Mouse (Mus musculus): ENCODE data around the gene Grm7. TPM values are rescaled to one million over a fixed set of nuclear protein-coding genes. Genes with fewer than 3 reads are reported as not detected.

The Grm7 gene
- 1 to 10 TPM; 1.0 to 1.7 TPM for total RNA-seq (2021)
- long read RNA-seq, experiment 1: 0 reads
- long read RNA-seq, experiment 2: 0 reads

GRCm38 (mm10) chr6:110645411-110646361 lies at the start of gene Grm7:
Gene Grm7, plus strand, starts transcription at chr6:110645581.
- DNase-seq (ENCODE audit: low spot score in 2 of 2): peak; percentile 9 to 19

- no peak for DNase-seq (ENCODE audit: low spot score in 2 of 2)
These were observed 355 bp upstream of the Grm7 start for GRCm38 (mm10) chr6:110645041-110645410.

GRCm38 (mm10) chr6:110646901-110647300 lies 1.5 kb downstream of the Grm7 start:
- no peak for DNase-seq (ENCODE audit: low spot score in 2 of 2)

- no peak for DNase-seq (ENCODE audit: low spot score in 2 of 2)
These were observed 3.8 kb downstream of the Grm7 start for GRCm38 (mm10) chr6:110649227-110649626.

GRCm38 (mm10) chr6:110653361-110654001 lies 8.1 kb downstream of the Grm7 start:
- no peak for DNase-seq (ENCODE audit: low spot score in 2 of 2)

GRCm38 (mm10) chr6:110664436-110664835 lies 19.1 kb downstream of the Grm7 start:
- no peak for DNase-seq (ENCODE audit: low spot score in 2 of 2)

- no peak for DNase-seq (ENCODE audit: low spot score in 2 of 2)
These were observed 23.1 kb downstream of the Grm7 start for GRCm38 (mm10) chr6:110668447-110668846.

GRCm38 (mm10) chr6:110690954-110691353 lies 45.6 kb downstream of the Grm7 start:
- no peak for DNase-seq (ENCODE audit: low spot score in 2 of 2)

- no peak for DNase-seq (ENCODE audit: low spot score in 2 of 2)
These were observed 64.4 kb downstream of the Grm7 start for GRCm38 (mm10) chr6:110709763-110710162.

- DNase-seq (ENCODE audit: low spot score in 2 of 2): no peak
These were observed 69.6 kb downstream of the Grm7 start for GRCm38 (mm10) chr6:110714943-110715342.

GRCm38 (mm10) chr6:110723371-110723770 lies 78.0 kb downstream of the Grm7 start:
- no peak for DNase-seq (ENCODE audit: low spot score in 2 of 2)

- DNase-seq (ENCODE audit: low spot score in 2 of 2): no peak
These were observed 88.5 kb downstream of the Grm7 start for GRCm38 (mm10) chr6:110733914-110734313.

GRCm38 (mm10) chr6:110743981-110744670 lies 98.7 kb downstream of the Grm7 start:
- peak in 1 of 2 experiments; percentile 17 for DNase-seq (ENCODE audit: low spot score in 2 of 2)

GRCm38 (mm10) chr6:110755921-110756320 lies 110.5 kb downstream of the Grm7 start:
- DNase-seq (ENCODE audit: low spot score in 2 of 2): no peak

GRCm38 (mm10) chr6:110769588-110769987 lies 124.2 kb downstream of the Grm7 start:
- DNase-seq (ENCODE audit: low spot score in 2 of 2): no peak

GRCm38 (mm10) chr6:110772652-110773051 lies 127.3 kb downstream of the Grm7 start:
- DNase-seq (ENCODE audit: low spot score in 2 of 2): no peak

GRCm38 (mm10) chr6:110776046-110776445 lies 130.7 kb downstream of the Grm7 start:
- DNase-seq (ENCODE audit: low spot score in 2 of 2): no peak

GRCm38 (mm10) chr6:110785497-110785928 lies 140.1 kb downstream of the Grm7 start:
- no peak for DNase-seq (ENCODE audit: low spot score in 2 of 2)

GRCm38 (mm10) chr6:110792696-110793095 lies 147.3 kb downstream of the Grm7 start:
- DNase-seq (ENCODE audit: low spot score in 2 of 2): no peak

GRCm38 (mm10) chr6:110807481-110807880 lies 162.1 kb downstream of the Grm7 start:
- no peak for DNase-seq (ENCODE audit: low spot score in 2 of 2)

GRCm38 (mm10) chr6:110812214-110812613 lies 166.8 kb downstream of the Grm7 start:
- no peak for DNase-seq (ENCODE audit: low spot score in 2 of 2)
